Mouse (Mus musculus): ENCODE data around the gene Gfy. TPM values are rescaled to one million over a fixed set of nuclear protein-coding genes. Genes with fewer than 3 reads are reported as not detected.

Gene Gfy
- polyA plus RNA-seq, 1 experiment from 2014 or later: 0.13 TPM

DNA sequence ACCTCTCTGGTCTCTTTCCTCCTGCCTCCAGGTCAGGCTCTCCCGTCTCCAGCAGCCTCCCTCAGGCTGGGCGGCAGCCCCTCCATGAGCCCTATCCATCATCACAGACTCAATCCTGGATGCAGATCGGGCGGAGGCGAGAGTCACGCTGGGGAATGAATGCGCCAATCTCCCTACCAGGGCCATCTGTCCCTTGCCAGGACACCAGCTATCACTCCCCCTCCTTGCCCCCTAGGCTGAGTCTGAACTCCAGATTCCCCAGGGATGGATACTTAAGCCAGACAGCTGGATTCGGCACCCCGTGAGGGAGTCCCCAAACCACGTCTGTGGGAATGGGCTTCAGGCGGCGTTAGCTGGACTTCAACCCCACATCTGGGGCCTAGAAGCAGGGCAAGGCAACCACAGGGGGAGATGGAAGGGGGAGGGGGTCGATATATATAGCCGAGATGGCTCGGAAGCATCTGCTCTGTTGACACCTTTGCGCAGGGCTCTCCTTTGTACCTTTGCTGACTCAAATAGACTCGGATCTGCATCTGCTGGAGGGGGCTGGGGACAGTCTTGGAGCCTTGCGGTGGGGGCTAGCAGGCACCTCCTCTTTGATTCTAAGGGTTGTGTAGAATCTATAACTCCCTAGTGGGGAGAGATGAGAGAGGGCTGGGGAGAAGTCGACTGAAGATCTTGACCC lies 11.5 kb downstream of the Gfy start:
- WGBS: 3% methylated on average over 19 of the region's 19 CpGs
- H3K27ac ChIP-seq (ENCODE audit: low read depth, low read length): no peak overlapping the region
- H3K4me2 ChIP-seq (ENCODE audit: low read depth, low read length, severe bottlenecking): no peak overlapping the region
- H3K27me3 ChIP-seq (ENCODE audit: control insufficient read depth, insufficient read depth, low read length): peaks cover 68% of the 10 kb centered on the region
- H3K9ac ChIP-seq (ENCODE audit: low read length): no peak overlapping the region
- no peak overlapping the region for H3K4me3 ChIP-seq (ENCODE audit: low read depth, low read length)
- peaks cover 7% of the 10 kb centered on the region for H3K9me3 ChIP-seq (ENCODE audit: control insufficient read depth, low read length)
- H3K4me1 ChIP-seq (replicated peaks; ENCODE audit: control insufficient read depth, insufficient read depth, low read length): peaks cover 4% of the 10 kb centered on the region; the same call in 1 of the 2 replicates
- ATAC-seq (replicated peaks; ENCODE audit: low FRiP score): no peak
- H3K36me3 ChIP-seq (ENCODE audit: control insufficient read depth, insufficient read depth, low read length): no peaks in the 10 kb centered on the region
- no peak for DNase-seq (ENCODE audit: low spot score)

DNA sequence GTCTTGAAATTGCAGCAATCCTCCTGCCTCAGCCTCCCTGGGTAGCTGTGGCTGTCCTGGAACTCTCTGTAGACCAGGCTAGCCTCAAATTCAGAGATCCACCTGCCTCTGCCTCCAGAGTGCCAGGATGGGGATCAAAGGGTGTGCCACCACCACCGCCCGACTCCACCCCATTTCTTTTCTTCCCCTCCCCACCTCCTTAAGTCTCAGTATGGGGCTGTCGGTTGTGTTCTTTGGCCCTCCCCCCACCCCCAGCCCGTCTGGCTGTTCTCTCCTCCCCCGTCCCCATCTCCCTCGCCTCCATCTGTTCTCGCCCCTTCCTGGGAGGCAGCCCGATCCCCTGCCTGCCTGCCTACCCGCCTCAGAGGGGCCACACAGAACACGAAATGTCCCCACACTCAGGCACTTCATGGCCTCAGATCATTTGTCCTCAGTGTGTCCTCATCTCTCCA lies 12.4 kb downstream of the Gfy start:
- WGBS: 25% methylated on average over 10 of the region's 10 CpGs
- DNase-seq (ENCODE audit: low spot score): no peak
- H3K27ac ChIP-seq (ENCODE audit: low read depth, low read length): 0 out of 2 replicates have a peak overlapping the region, but pooled peaks have one; percentile 12
- peaks cover 7% of the 10 kb centered on the region for H3K9me3 ChIP-seq (ENCODE audit: control insufficient read depth, low read length)
- no peak for ATAC-seq (replicated peaks; ENCODE audit: low FRiP score)
- no peak overlapping the region for H3K4me2 ChIP-seq (ENCODE audit: low read depth, low read length, severe bottlenecking)
- H3K4me3 ChIP-seq (ENCODE audit: low read depth, low read length): no peak overlapping the region
- H3K36me3 ChIP-seq (ENCODE audit: control insufficient read depth, insufficient read depth, low read length): no peaks in the 10 kb centered on the region
- no peak overlapping the region for H3K9ac ChIP-seq (ENCODE audit: low read length)
- H3K27me3 ChIP-seq (ENCODE audit: control insufficient read depth, insufficient read depth, low read length): peaks cover 72% of the 10 kb centered on the region
- peaks cover 4% of the 10 kb centered on the region; the same call in 1 of the 2 replicates for H3K4me1 ChIP-seq (replicated peaks; ENCODE audit: control insufficient read depth, insufficient read depth, low read length)

DNA sequence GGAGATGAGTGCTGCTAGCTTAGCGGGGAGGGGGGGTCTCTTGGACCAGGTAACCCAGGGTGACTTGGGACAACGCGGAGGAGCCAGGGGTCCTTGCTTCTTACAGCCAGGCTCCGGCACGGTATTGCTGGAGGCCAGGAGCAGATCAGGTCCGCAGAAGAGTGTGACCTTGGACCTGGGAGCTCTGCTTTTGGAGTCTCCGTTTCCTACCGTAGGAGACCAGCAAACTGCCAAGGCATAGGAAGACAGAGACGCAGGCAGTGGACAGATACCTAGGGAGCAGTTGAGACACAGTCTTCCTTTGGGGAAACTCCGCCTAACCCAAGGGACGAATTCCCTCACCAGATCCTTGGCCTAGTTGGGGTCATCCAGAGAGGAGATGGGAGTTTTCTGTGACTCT lies 13.7 kb downstream of the Gfy start:
- ATAC-seq (replicated peaks; ENCODE audit: low FRiP score) (no peak), DNase-seq (ENCODE audit: low spot score) (no peak)
- WGBS: 44% methylated on average over 11 of the region's 11 CpGs
- Histone ChIP-seq H3K27me3 (ENCODE audit: control insufficient read depth, insufficient read depth, low read length) (peaks cover 72% of the 10 kb centered on the region), H3K4me2 (ENCODE audit: low read depth, low read length, severe bottlenecking) (no peak overlapping the region), H3K27ac (ENCODE audit: low read depth, low read length) (no peak overlapping the region), H3K9me3 (ENCODE audit: control insufficient read depth, low read length) (peaks cover 7% of the 10 kb centered on the region), H3K36me3 (ENCODE audit: control insufficient read depth, insufficient read depth, low read length) (no peaks in the 10 kb centered on the region), H3K4me3 (ENCODE audit: low read depth, low read length) (no peak overlapping the region), H3K4me1 (replicated peaks; ENCODE audit: control insufficient read depth, insufficient read depth, low read length) (peaks cover 5% of the 10 kb centered on the region; the same call in 1 of the 2 replicates), H3K9ac (ENCODE audit: low read length) (no peak overlapping the region)

DNA sequence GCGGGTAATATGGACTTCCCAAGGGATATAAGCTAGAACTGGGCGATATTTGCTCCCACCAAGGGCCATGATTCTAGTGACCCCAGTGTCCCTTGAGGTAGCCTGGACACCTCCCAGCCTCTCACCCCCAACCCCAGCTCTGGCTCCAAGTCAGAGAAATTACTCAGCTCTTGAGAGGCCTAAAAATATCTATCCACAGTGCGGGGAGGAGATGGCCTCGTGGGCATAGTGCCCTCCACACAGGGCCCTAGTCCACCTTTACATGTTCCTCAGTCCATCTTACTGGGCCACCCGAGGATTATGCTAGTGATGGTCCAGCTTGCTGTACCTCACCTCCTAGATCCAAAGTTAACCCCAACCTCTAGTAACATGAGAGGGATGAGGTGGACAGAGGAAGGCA lies 14.5 kb downstream of the Gfy start:
- no peak overlapping the region for H3K9ac ChIP-seq (ENCODE audit: low read length)
- no peak overlapping the region for H3K4me3 ChIP-seq (ENCODE audit: low read depth, low read length)
- peaks cover 3% of the 10 kb centered on the region for H3K9me3 ChIP-seq (ENCODE audit: control insufficient read depth, low read length)
- DNase-seq (ENCODE audit: low spot score): no peak
- no peak for ATAC-seq (replicated peaks; ENCODE audit: low FRiP score)
- H3K4me1 ChIP-seq (replicated peaks; ENCODE audit: control insufficient read depth, insufficient read depth, low read length): peaks cover 5% of the 10 kb centered on the region; the same call in 1 of the 2 replicates
- no peaks in the 10 kb centered on the region for H3K36me3 ChIP-seq (ENCODE audit: control insufficient read depth, insufficient read depth, low read length)
- no peak overlapping the region for H3K4me2 ChIP-seq (ENCODE audit: low read depth, low read length, severe bottlenecking)
- peaks cover 70% of the 10 kb centered on the region for H3K27me3 ChIP-seq (ENCODE audit: control insufficient read depth, insufficient read depth, low read length)
- no peak overlapping the region for H3K27ac ChIP-seq (ENCODE audit: low read depth, low read length)
- 71% methylated on average over 5 of the region's 5 CpGs for WGBS

DNA sequence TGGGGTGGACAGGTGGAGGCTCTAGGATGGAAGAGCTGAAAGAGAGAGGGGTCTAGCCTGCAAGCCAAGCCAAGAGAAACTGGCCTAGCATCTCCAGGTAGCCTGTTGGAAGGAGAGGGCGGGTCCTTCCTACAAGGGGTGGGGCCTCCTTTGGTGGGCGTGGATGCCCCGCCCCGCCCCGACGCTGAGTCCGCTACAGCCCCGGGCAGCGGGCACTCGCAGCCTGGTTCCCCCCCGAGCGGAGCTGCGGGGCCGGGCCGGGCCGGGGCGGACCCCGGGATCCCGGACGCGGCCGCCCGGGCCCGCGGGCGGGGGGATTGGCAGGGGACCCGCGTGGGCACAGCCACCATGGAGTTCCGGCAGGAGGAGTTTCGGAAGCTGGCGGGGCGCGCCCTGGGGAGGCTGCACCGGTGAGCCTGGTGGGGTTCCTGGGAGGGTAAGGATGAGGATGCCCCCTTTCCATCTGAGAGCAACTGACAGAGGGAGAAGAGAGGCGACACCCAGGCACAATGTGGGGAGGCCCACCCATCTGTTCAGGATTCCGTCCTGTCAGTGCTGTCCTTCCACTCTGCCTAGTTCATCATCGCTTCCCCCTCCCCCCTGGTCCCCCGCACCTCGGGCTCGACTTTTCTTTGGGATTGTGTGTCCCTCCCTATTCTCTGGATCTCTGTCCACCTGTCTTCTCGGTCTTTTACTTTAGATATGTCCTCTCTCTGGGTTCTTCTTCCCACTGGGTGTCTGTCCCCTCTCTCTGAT lies 15.5 kb downstream of the Gfy start, which contains the start of gene Slc17a7:
Gene Slc17a7 (plus strand): TSS at position 215 of the 756 bp plus-strand sequence.
- Histone ChIP-seq H3K9me3 (ENCODE audit: control insufficient read depth, low read length) (no peaks in the 10 kb centered on the region), H3K4me3 (ENCODE audit: low read depth, low read length) (peak within 1 kb of the TSS; percentile 37), H3K9ac (ENCODE audit: low read length) (peak within 1 kb of the TSS; percentile 45; the same call in 1 of the 2 replicates), H3K27me3 (ENCODE audit: control insufficient read depth, insufficient read depth, low read length) (peaks cover 63% of the 10 kb centered on the region), H3K4me2 (ENCODE audit: low read depth, low read length, severe bottlenecking) (peak within 1 kb of the TSS; percentile 65), H3K27ac (ENCODE audit: low read depth, low read length) (no peak within 1 kb of the TSS), H3K4me1 (replicated peaks; ENCODE audit: control insufficient read depth, insufficient read depth, low read length) (peaks cover 5% of the 10 kb centered on the region; the same call in 1 of the 2 replicates), H3K36me3 (ENCODE audit: control insufficient read depth, insufficient read depth, low read length) (no peaks in the 10 kb centered on the region)
- 3% methylated on average over 39 of the region's 41 CpGs for WGBS
- ATAC-seq (replicated peaks; ENCODE audit: low FRiP score) (no peak), DNase-seq (ENCODE audit: low spot score) (peak; percentile 72)

DNA sequence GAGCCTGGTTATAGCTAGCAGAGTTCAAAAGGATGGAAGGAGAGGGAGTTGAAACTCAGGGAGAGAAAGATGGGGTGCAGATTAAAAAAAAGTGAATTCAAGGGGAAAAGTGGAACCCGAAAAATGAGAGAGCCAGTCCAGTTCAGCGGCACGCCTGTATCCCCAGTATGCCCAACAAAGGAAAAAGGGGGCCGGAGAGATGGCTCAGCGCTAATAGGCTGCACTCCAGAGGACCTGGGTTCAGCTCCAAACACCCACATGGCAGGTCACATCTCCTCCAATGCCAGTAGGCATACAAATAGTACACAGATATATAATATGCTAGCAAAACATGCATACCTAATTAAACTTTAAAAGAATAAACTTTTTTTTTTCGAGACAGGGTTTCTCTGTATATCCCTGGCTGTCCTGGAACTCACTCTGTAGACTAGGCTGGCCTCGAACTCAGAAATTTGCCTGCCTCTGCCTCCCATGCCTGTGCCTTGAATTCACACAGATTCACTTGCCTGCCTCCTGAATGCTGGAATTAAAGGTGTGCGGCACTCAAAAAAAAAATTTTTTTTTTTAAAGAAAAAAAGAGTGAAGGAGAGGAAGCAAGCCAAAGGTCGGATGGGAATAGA lies 16.3 kb downstream of the Gfy start:
- Histone ChIP-seq H3K9ac (ENCODE audit: low read length) (no peak overlapping the region), H3K4me1 (replicated peaks; ENCODE audit: control insufficient read depth, insufficient read depth, low read length) (peaks cover 5% of the 10 kb centered on the region; the same call in 1 of the 2 replicates), H3K36me3 (ENCODE audit: control insufficient read depth, insufficient read depth, low read length) (no peaks in the 10 kb centered on the region), H3K9me3 (ENCODE audit: control insufficient read depth, low read length) (no peaks in the 10 kb centered on the region), H3K4me2 (ENCODE audit: low read depth, low read length, severe bottlenecking) (no peak overlapping the region), H3K27ac (ENCODE audit: low read depth, low read length) (no peak overlapping the region), H3K27me3 (ENCODE audit: control insufficient read depth, insufficient read depth, low read length) (peaks cover 55% of the 10 kb centered on the region), H3K4me3 (ENCODE audit: low read depth, low read length) (no peak overlapping the region)
- DNase-seq (ENCODE audit: low spot score) (no peak), ATAC-seq (replicated peaks; ENCODE audit: low FRiP score) (no peak)
- WGBS: 70% methylated on average over 9 of the region's 9 CpGs

DNA sequence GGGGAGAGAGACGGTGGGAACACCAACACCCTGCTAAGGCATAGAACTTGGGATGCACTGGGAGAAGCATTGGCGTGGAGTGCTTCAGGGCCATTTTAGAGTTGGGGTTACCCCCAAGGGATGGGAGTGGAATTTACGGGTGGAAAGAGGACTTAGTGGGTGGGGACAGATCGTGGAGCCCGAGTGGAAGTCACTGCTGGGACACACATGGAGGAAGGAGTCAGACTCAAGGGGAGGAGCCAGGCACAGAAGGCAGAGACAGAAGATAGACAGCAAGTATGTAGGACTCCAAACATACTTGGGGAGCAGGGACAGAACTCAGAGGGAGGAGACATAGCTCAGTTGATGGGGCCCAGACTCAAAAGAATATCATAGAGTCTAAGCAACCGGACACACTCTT lies 16.8 kb downstream of the Gfy start:
- no peaks in the 10 kb centered on the region for H3K9me3 ChIP-seq (ENCODE audit: control insufficient read depth, low read length)
- no peak for DNase-seq (ENCODE audit: low spot score)
- no peak overlapping the region for H3K27ac ChIP-seq (ENCODE audit: low read depth, low read length)
- no peak; the same call in none of the 2 replicates for ATAC-seq (replicated peaks; ENCODE audit: low FRiP score)
- H3K36me3 ChIP-seq (ENCODE audit: control insufficient read depth, insufficient read depth, low read length): no peaks in the 10 kb centered on the region
- no peak overlapping the region for H3K9ac ChIP-seq (ENCODE audit: low read length)
- peak overlapping the region; percentile 64; the same call in 1 of the 2 replicates for H3K4me2 ChIP-seq (ENCODE audit: low read depth, low read length, severe bottlenecking)
- H3K4me3 ChIP-seq (ENCODE audit: low read depth, low read length): peak overlapping the region; percentile 31; the same call in 1 of the 2 replicates
- peaks cover 49% of the 10 kb centered on the region for H3K27me3 ChIP-seq (ENCODE audit: control insufficient read depth, insufficient read depth, low read length)
- H3K4me1 ChIP-seq (replicated peaks; ENCODE audit: control insufficient read depth, insufficient read depth, low read length): peaks cover 5% of the 10 kb centered on the region; the same call in 1 of the 2 replicates
- WGBS: 27% methylated on average over 6 of the region's 6 CpGs

Measured in forebrain, embryonic 11.5 days (tissue).